Mouse (Mus musculus): ENCODE measurements around the gene Onecut3. TPM values are rescaled to one million over a fixed set of nuclear protein-coding genes. Genes with fewer than 3 reads are reported as not detected.
A peak's percentile ranks its signal among the peaks of the same experiment; 100 is the strongest.

The Onecut3 gene
- polyA plus RNA-seq, 1 experiment from 2014 or later = 0.61 TPM

DNA sequence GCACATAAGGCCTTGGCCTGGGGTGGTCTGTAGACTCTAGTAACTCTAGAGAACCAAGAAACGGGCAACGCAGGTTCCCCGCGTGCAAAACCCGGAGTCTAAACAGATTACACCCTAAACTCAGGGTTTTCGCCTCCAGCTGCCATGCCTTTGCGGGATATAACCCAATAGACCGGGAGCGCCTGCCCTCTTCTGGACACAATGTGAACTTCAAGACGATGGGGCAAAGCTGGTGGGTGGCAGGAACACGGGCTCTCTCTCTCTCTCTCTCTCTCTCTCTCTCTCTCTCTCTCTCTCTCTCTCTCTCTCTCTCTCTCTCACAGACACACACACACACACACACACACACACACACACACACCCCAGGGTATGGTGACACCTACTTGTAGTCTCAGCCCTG lies 11.6 kb downstream of the Onecut3 start:
- H3K9me3 ChIP-seq = no peaks in the 10 kb centered on the region
- no peak overlapping the region for H3K9ac ChIP-seq (replicated peaks)
- no peak for ATAC-seq (replicated peaks)
- H3K27ac ChIP-seq (replicated peaks) = no peak overlapping the region
- H3K4me3 ChIP-seq = no peak overlapping the region
- peaks cover 7% of the 10 kb centered on the region; the same call in 1 of the 2 replicates for H3K4me1 ChIP-seq
- H3K27me3 ChIP-seq = peaks cover 53% of the 10 kb centered on the region
- WGBS = 0% methylated on average over 11 of the region's 11 CpGs
- no peaks in the 10 kb centered on the region for H3K36me3 ChIP-seq
- no peak overlapping the region for H3K4me2 ChIP-seq (replicated peaks)

DNA sequence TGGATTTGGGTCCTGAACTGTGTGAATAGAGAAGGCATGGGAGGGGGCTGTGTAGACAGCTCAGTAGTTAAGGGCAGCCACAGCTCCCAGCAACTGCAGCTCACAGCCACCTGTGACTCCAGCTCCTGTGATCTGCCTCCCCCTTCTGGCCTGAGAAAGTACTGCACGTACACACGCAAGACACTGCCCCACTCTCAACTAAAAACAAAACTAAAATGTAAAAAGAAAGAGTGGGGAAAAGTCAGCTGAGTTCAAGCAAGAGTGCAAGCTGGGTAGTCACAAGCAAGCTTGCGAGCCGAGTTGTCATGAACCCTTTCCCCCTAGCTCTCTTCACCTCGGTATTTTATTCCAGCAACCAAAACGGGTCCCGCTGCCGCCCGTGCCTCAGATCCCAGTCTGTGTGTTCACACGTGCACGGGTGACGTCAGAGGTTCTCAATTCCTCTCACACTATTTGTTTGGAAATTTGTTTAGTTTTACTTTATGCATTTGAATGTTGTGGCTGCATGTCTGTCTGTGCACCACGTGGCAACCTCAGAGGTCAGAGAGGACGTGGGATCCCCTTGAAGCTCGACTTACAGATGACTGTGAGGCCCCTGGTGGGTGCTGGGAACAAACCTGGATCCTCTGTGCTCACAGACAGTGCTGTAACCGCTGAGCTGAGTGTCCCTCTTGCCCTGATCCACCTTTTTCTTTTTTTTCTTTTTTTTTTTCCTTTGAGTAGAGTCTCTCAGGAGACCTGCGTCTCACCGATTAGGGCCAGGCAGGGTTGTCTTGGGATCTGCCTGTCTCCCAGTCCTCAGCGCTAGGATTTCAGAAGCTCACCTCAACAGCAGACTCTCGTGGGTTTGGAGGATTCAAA lies 15.0 kb downstream of the Onecut3 start:
- H3K4me3 ChIP-seq = peak overlapping the region; percentile 24
- H3K9me3 ChIP-seq = no peaks in the 10 kb centered on the region
- peaks cover 15% of the 10 kb centered on the region; the same call in 1 of the 2 replicates for H3K4me1 ChIP-seq
- WGBS = 11% methylated on average over 20 of the region's 20 CpGs
- H3K9ac ChIP-seq (replicated peaks) = no peak overlapping the region
- H3K4me2 ChIP-seq (replicated peaks) = peak overlapping the region; percentile 38
- peaks cover 42% of the 10 kb centered on the region for H3K27me3 ChIP-seq
- no peak overlapping the region for H3K27ac ChIP-seq (replicated peaks)
- H3K36me3 ChIP-seq = no peaks in the 10 kb centered on the region
- ATAC-seq (replicated peaks) = peak; percentile 68

GRCm38 (mm10) chr10:80510273-80510660 lies 15.6 kb downstream of the Onecut3 start:
- H3K9me3 ChIP-seq = no peaks in the 10 kb centered on the region
- H3K27ac ChIP-seq (replicated peaks) = no peak overlapping the region
- H3K4me1 ChIP-seq = peaks cover 12% of the 10 kb centered on the region; the same call in 1 of the 2 replicates
- ATAC-seq (replicated peaks) = no peak
- no peak overlapping the region for H3K4me2 ChIP-seq (replicated peaks)
- peaks cover 41% of the 10 kb centered on the region for H3K27me3 ChIP-seq
- H3K4me3 ChIP-seq = no peak overlapping the region
- H3K36me3 ChIP-seq = no peaks in the 10 kb centered on the region
- no peak overlapping the region for H3K9ac ChIP-seq (replicated peaks)
- WGBS = 56% methylated on average over 10 of the region's 10 CpGs

DNA sequence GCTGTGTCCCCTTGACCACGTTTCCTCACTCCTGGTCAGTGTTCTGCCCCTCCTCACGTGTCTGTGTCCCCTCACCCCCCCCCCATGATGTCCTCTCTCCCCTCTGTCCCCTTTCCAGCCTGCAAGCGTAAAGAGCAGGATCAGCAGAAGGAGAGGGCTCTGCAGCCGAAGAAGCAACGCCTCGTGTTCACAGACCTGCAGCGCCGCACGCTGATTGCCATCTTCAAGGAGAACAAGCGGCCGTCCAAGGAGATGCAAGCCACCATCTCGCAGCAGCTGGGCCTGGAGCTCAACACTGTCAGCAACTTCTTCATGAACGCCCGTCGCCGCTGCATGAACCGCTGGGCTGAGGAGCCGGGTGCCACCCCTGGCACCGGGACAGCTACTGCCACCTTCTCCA lies 19.1 kb downstream of the Onecut3 start:
- WGBS = 10% methylated on average over 19 of the region's 19 CpGs
- H3K9ac ChIP-seq (replicated peaks) = no peak overlapping the region
- H3K36me3 ChIP-seq = no peaks in the 10 kb centered on the region
- no peaks in the 10 kb centered on the region for H3K9me3 ChIP-seq
- H3K27me3 ChIP-seq = peaks cover 26% of the 10 kb centered on the region; the same call in 1 of the 2 replicates
- H3K4me1 ChIP-seq = peaks cover 12% of the 10 kb centered on the region; the same call in 1 of the 2 replicates
- peak overlapping the region; percentile 29 for H3K4me2 ChIP-seq (replicated peaks)
- ATAC-seq (replicated peaks) = no peak
- H3K27ac ChIP-seq (replicated peaks) = no peak overlapping the region
- 0 out of 2 replicates have a peak overlapping the region, but pooled peaks have one; percentile 6 for H3K4me3 ChIP-seq

GRCm38 (mm10) chr10:80519287-80519686 lies 24.7 kb downstream of the Onecut3 start:
- Histone ChIP-seq H3K9ac (replicated peaks) (no peak overlapping the region), H3K4me3 (no peak overlapping the region), H3K4me2 (replicated peaks) (no peak overlapping the region), H3K36me3 (no peaks in the 10 kb centered on the region), H3K27ac (replicated peaks) (no peak overlapping the region), H3K27me3 (peaks cover 8% of the 10 kb centered on the region; the same call in 1 of the 2 replicates), H3K4me1 (0 out of 2 replicates have a peak, but pooled peaks cover 2% of the 10 kb centered on the region), H3K9me3 (no peaks in the 10 kb centered on the region)
- WGBS = 83% methylated on average over 2 of the region's 2 CpGs
- ATAC-seq (replicated peaks) = no peak

DNA sequence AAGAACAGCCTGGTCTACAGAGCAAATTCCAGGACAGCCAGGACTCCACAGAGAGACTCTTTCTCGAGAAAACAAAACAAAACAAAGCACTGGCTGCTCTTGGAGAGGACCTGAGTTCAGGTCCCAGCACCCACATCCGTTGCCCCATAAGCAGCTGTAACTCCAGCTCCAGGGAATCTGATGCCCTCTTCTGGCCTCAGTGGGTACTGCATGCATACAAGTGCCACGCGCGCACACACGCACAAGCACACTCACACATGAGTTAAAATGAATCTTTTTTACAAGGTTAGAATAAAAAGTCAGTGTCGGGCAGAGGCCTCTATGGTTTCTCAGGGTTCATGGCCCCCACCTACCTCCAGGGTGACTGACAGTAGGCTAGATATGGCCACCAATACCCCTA lies 28.7 kb downstream of the Onecut3 start:
- no peaks in the 10 kb centered on the region for H3K9me3 ChIP-seq
- H3K4me3 ChIP-seq = no peak overlapping the region
- H3K27ac ChIP-seq (replicated peaks) = no peak overlapping the region
- no peaks in the 10 kb centered on the region for H3K4me1 ChIP-seq
- ATAC-seq (replicated peaks) = no peak
- H3K27me3 ChIP-seq = no peaks in the 10 kb centered on the region
- H3K9ac ChIP-seq (replicated peaks) = no peak overlapping the region
- no peak overlapping the region for H3K4me2 ChIP-seq (replicated peaks)
- WGBS = 97% methylated on average over 7 of the region's 7 CpGs
- no peaks in the 10 kb centered on the region for H3K36me3 ChIP-seq

DNA sequence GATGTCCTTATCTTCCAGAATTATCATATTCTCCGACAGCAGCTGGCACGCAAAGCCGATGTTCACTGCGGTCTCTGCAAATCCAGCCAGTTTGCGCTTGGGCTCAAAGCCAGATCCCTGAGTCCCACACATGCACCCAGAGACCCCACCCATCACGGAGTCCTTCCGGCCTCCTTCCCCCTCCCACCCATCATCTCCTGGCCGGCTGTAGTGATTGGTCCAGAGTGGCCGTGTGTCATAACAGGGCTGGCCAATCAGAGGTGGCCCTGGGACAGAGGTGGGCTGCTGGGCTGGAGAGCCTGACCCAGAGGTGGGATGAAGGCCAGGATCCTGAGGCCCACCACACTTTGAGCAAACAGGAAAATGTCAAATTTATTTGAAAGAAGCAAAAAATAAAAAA lies 31.5 kb downstream of the Onecut3 start:
- H3K4me1 ChIP-seq = no peaks in the 10 kb centered on the region
- no peak overlapping the region for H3K9ac ChIP-seq (replicated peaks)
- 28% methylated on average over 9 of the region's 9 CpGs for WGBS
- H3K27ac ChIP-seq (replicated peaks) = no peak overlapping the region
- no peaks in the 10 kb centered on the region for H3K9me3 ChIP-seq
- ATAC-seq (replicated peaks) = no peak
- H3K27me3 ChIP-seq = no peaks in the 10 kb centered on the region
- H3K4me2 ChIP-seq (replicated peaks) = no peak overlapping the region; the same call in 1 of the 2 replicates
- no peaks in the 10 kb centered on the region for H3K36me3 ChIP-seq
- no peak overlapping the region for H3K4me3 ChIP-seq

DNA sequence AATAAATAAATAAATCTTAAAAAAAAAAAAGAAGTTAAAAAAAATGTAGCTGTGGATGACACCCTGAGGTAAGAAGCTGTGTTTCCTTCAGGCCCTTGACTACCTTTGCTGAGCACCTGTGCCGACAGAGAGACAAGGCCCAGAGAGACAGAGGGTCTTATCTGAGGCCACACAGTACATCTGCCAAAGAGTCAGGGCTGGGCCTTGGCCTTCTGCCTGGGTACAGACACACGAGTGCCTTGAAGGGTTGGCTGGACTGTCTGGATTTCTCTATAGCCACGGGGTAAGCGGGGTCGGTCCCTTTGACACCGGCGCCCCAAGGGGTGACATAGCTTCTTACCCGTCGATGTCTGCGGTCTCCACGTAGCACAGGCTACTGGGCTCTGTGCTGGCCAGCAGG lies 38.1 kb downstream of the Onecut3 start:
- Histone ChIP-seq H3K27me3 (peaks cover 16% of the 10 kb centered on the region; the same call in 1 of the 2 replicates), H3K4me1 (peaks cover 3% of the 10 kb centered on the region; the same call in 1 of the 2 replicates), H3K4me3 (no peak overlapping the region), H3K4me2 (replicated peaks) (no peak overlapping the region), H3K9ac (replicated peaks) (no peak overlapping the region), H3K36me3 (no peaks in the 10 kb centered on the region), H3K9me3 (no peaks in the 10 kb centered on the region), H3K27ac (replicated peaks) (no peak overlapping the region)
- WGBS = 85% methylated on average over 11 of the region's 11 CpGs
- no peak for ATAC-seq (replicated peaks)

GRCm38 (mm10) chr10:80533704-80534103 lies 39.1 kb downstream of the Onecut3 start:
- WGBS = 16% methylated on average over 7 of the region's 7 CpGs
- Histone ChIP-seq H3K9ac (replicated peaks) (no peak overlapping the region), H3K36me3 (no peaks in the 10 kb centered on the region), H3K27me3 (peaks cover 21% of the 10 kb centered on the region; the same call in 1 of the 2 replicates), H3K9me3 (no peaks in the 10 kb centered on the region), H3K4me1 (peaks cover 3% of the 10 kb centered on the region; the same call in 1 of the 2 replicates), H3K27ac (replicated peaks) (no peak overlapping the region), H3K4me3 (no peak overlapping the region), H3K4me2 (replicated peaks) (no peak overlapping the region)
- ATAC-seq (replicated peaks) = 0 out of 2 replicates have a peak, but pooled peaks have one; percentile 48

GRCm38 (mm10) chr10:80535071-80535470 lies 40.4 kb downstream of the Onecut3 start:
- no peak overlapping the region for H3K9ac ChIP-seq (replicated peaks)
- H3K27me3 ChIP-seq = peaks cover 21% of the 10 kb centered on the region; the same call in 1 of the 2 replicates
- H3K4me2 ChIP-seq (replicated peaks) = peak overlapping the region; percentile 15; the same call in 1 of the 2 replicates
- no peak for ATAC-seq (replicated peaks)
- no peak overlapping the region for H3K4me3 ChIP-seq
- H3K36me3 ChIP-seq = no peaks in the 10 kb centered on the region
- peaks cover 3% of the 10 kb centered on the region; the same call in 1 of the 2 replicates for H3K4me1 ChIP-seq
- WGBS = 7% methylated on average over 14 of the region's 14 CpGs
- H3K27ac ChIP-seq (replicated peaks) = no peak overlapping the region
- H3K9me3 ChIP-seq = no peaks in the 10 kb centered on the region

DNA sequence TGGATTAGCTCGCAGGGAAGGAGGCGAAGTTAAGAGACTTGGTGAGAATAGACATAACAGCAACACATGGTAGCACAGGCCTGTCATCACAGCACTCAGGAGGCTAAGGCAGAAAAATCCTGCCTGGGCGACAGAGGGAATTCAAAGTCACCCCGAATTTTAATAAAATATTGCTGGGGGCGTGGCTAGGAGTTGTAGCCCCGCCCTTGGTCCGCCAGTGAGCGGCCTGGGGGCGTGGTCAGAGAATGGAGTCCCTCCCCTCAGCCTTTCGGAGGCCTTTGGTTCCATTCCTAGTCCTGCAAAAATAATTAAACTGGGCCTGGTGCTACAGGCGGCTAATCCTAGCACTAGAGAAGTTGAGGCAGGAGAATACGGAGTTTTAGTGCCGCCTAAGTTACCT lies 41.1 kb downstream of the Onecut3 start:
- Histone ChIP-seq H3K36me3 (no peaks in the 10 kb centered on the region), H3K4me3 (no peak overlapping the region), H3K4me1 (peaks cover 3% of the 10 kb centered on the region; the same call in 1 of the 2 replicates), H3K9ac (replicated peaks) (no peak overlapping the region), H3K4me2 (replicated peaks) (no peak overlapping the region), H3K27ac (replicated peaks) (no peak overlapping the region), H3K9me3 (no peaks in the 10 kb centered on the region), H3K27me3 (peaks cover 21% of the 10 kb centered on the region; the same call in 1 of the 2 replicates)
- ATAC-seq (replicated peaks) = no peak
- 12% methylated on average over 13 of the region's 13 CpGs for WGBS

DNA sequence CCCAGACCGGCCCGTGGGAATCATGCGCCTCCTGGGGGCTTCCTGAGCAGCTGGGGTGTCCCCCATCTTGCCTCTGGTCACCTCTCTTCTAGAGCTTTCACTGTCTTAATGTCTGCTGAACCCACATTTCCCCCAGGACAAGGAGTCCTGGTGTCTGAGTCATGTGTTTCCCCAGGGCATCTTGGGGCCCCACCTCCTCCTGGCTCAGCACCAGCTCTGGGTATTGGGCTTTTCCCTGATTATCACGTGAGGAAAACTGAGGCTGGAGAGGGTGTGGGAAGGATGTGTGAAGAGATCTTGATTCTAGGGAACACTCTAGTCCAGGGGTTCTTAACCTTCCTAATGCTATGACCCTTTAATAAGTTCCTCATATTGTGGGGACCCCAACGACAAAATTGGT lies 43.5 kb downstream of the Onecut3 start:
- Histone ChIP-seq H3K27me3 (peaks cover 21% of the 10 kb centered on the region; the same call in 1 of the 2 replicates), H3K4me2 (replicated peaks) (no peak overlapping the region), H3K36me3 (peaks cover 18% of the 10 kb centered on the region), H3K9me3 (no peaks in the 10 kb centered on the region), H3K4me1 (peaks cover 3% of the 10 kb centered on the region; the same call in 1 of the 2 replicates), H3K27ac (replicated peaks) (no peak overlapping the region), H3K4me3 (no peak overlapping the region), H3K9ac (replicated peaks) (no peak overlapping the region)
- WGBS = 62% methylated on average over 5 of the region's 5 CpGs
- ATAC-seq (replicated peaks) = no peak

All from forebrain, embryonic 15.5 days (tissue).